Mouse (Mus musculus) embryonic facial prominence, embryonic 15.5 days (tissue): Measurements from ENCODE around the gene Plekhb2. TPM values are rescaled to one million over a fixed set of nuclear protein-coding genes. Genes with fewer than 3 reads are reported as not detected.

Source experiments
- ATAC-seq: fragments of 200-750 bp; cut with Nextera tagmentation; 2 replicates; pipeline ENCODE4 v1.8.0; 2017; ENCODE audit warnings: low read depth, moderate TSS enrichment; ENCODE audit not compliant: insufficient number of reproducible peaks, low FRiP score, low TSS enrichment
- H3K27ac ChIP-seq: fragments of 300-500 bp; sonication (generic); replicated peaks from 2 replicates; pipeline ENCODE4 v1.5.1; 2015; ENCODE audit warnings: mild to moderate bottlenecking, inconsistent platforms
- H3K27me3 ChIP-seq: fragments of 300-500 bp; sonication (generic); 2 replicates; pipeline ENCODE4 v1.6.1; 2015; ENCODE audit warnings: inconsistent platforms
- H3K36me3 ChIP-seq: fragments of 300-500 bp; sonication (generic); 2 replicates; pipeline ENCODE4 v1.6.1; 2015; ENCODE audit warnings: mild to moderate bottlenecking, inconsistent platforms
- H3K4me1 ChIP-seq: fragments of 300-500 bp; sonication (generic); 2 replicates; pipeline ENCODE4 v1.6.1; 2015; ENCODE audit warnings: inconsistent platforms
- H3K4me2 ChIP-seq: fragments of 300-500 bp; sonication (generic); replicated peaks from 2 replicates; pipeline ENCODE4 v1.6.1; 2015; ENCODE audit warnings: mild to moderate bottlenecking, inconsistent platforms
- H3K4me3 ChIP-seq: fragments of 300-500 bp; sonication (generic); replicated peaks from 2 replicates; pipeline ENCODE4 v1.5.1; 2015; ENCODE audit warnings: mild to moderate bottlenecking, inconsistent platforms
- H3K9ac ChIP-seq: fragments of 300-500 bp; sonication (generic); 2 replicates; pipeline ENCODE4 v1.6.1; 2015; ENCODE audit warnings: inconsistent platforms
- H3K9me3 ChIP-seq: fragments of 300-500 bp; sonication (generic); replicated peaks from 2 replicates; pipeline ENCODE4 v1.6.1; 2016; ENCODE audit warnings: inconsistent platforms
- WGBS: fragments of 180-500 bp; shearing (Covaris S2); methylation state at CpG from one replicate; pipeline ENCODE4 v1.1.7; 2015; 5-methylcytosine and 5-hydroxymethylcytosine counted together
- polyA plus RNA-seq: library from polyadenylated mRNA; unstranded; fragments of >200 nt; fragmentation: Nextera tagmentation; extraction: Ambion mirVana; gene quantifications from 2 replicates; pipeline ENCODE4 v1.2.1, GENCODE M21; 2015

Gene Plekhb2
- polyA plus RNA-seq, 1 experiment from 2014 or later, result 19.1 TPM

DNA sequence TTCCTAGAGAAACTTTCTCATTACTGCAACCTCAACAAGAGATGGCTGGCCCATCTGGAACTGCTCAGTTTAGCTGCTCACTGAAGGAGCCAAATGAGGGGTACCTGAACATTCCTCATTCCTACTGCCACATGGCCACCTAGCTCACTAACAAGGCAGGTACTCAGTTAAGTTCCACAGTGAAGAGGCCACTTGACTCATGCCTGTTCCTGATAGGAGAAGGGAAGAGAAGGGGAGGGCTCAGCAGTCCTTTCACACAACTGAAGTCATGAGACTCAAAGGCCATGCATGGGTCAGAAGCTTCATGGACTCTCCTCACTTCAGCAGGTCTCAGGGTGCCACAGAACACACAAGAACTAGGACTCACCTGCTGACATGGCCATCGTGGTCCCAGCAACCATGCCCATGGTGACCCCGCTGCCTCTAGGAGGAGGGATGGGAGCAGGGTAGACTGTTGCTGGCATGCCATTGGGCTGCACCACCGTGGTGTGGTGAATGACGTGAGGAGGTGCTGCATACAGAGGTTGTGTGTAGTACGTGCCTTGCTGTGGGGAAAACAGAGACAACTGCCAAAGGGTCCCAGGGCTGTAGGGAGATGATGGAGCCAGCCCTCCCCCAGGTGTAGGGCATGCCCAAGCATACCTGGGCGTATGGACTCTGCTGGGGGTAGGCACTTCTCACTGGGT lies 30.4 kb upstream of the Plekhb2 start:
- Histone ChIP-seq H3K4me1 (0 out of 2 replicates have a peak, but pooled peaks cover 2% of the 10 kb centered on the region), H3K4me3 (no peak overlapping the region), H3K27me3 (no peaks in the 10 kb centered on the region), H3K27ac (no peak overlapping the region), H3K4me2 (no peak overlapping the region), H3K9me3 (no peaks in the 10 kb centered on the region), H3K36me3 (peaks cover 89% of the 10 kb centered on the region), H3K9ac (no peak overlapping the region)
- WGBS, result 93% methylated on average over 6 of the region's 6 CpGs
- no peak for ATAC-seq

GRCm38 (mm10) chr1:34821411-34821810 lies 28.4 kb upstream of the Plekhb2 start:
- H3K4me1 ChIP-seq, result 0 out of 2 replicates have a peak, but pooled peaks cover 5% of the 10 kb centered on the region
- no peaks in the 10 kb centered on the region for H3K9me3 ChIP-seq
- no peaks in the 10 kb centered on the region for H3K27me3 ChIP-seq
- no peak overlapping the region for H3K4me2 ChIP-seq
- no peak for ATAC-seq
- no peak overlapping the region for H3K27ac ChIP-seq
- no peak overlapping the region for H3K4me3 ChIP-seq
- H3K36me3 ChIP-seq, result peaks cover 76% of the 10 kb centered on the region
- WGBS, result 91% methylated on average over 2 of the region's 2 CpGs
- H3K9ac ChIP-seq, result no peak overlapping the region

DNA sequence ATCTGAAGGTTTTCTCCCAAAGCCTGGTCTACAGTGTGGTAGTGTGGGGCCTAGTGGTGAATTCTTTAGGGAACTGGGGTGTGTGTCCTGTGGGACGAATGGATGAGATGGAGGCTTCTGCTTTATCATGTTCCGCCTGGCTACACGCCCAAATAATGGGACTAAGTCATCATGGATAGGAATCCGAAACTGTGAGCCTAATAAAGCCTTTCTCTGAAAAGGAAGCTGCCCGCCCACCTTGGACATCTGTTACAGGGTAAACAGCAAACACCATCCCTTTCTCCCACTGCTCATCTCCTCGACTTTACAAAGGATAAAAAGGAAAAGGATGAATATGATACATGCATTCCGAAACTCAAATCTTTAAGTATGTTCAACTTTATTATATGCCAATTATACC lies 27.8 kb upstream of the Plekhb2 start:
- no peak overlapping the region for H3K27ac ChIP-seq
- H3K4me1 ChIP-seq, result 0 out of 2 replicates have a peak, but pooled peaks cover 5% of the 10 kb centered on the region
- ATAC-seq, result no peak
- peaks cover 70% of the 10 kb centered on the region for H3K36me3 ChIP-seq
- H3K27me3 ChIP-seq, result no peaks in the 10 kb centered on the region
- H3K9ac ChIP-seq, result no peak overlapping the region
- 84% methylated on average over 7 of the region's 7 CpGs for WGBS
- H3K4me2 ChIP-seq, result no peak overlapping the region
- H3K9me3 ChIP-seq, result no peaks in the 10 kb centered on the region
- no peak overlapping the region for H3K4me3 ChIP-seq

DNA sequence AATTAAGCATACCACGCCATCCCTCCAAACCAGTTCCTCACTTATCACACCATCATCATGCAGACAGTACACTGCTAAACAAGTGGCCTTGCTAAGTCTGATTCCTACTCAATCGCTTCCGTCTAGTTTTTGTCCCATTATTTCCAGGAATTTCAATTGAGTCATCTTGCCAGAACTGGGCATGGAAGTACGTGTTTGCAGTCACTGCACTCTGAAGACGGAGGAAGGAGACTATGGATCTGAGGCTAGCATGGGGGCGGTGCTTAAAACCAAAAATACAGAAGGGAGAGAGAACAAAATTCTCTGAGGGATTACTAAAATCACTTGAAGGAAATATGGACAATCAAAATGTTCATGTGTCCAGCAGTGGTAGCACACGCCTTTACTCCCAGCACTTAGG lies 27.0 kb upstream of the Plekhb2 start:
- Histone ChIP-seq H3K27me3 (no peaks in the 10 kb centered on the region), H3K36me3 (peaks cover 66% of the 10 kb centered on the region), H3K9ac (no peak overlapping the region), H3K27ac (no peak overlapping the region), H3K4me1 (0 out of 2 replicates have a peak, but pooled peaks cover 5% of the 10 kb centered on the region), H3K4me2 (no peak overlapping the region), H3K9me3 (no peaks in the 10 kb centered on the region), H3K4me3 (no peak overlapping the region)
- 90% methylated on average over 7 of the region's 7 CpGs for WGBS
- no peak for ATAC-seq

DNA sequence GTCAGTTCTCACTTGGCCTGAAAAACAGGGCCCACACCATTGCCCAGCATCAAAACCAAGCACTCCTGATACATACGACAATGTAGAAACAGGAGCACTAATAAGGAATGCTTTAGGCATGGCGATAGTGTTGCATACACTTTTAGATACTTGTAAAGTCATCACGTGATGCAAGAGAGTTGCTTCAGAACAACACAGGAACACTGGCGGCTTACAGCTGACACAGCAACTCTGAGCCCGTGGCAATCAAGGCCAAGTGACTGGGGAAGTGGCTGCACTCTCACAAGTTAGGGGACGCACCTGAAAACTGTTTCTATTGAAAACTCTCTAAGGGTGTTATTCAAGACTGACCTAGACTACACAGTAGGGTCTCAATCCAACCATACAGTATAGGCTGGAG lies 26.4 kb upstream of the Plekhb2 start:
- no peaks in the 10 kb centered on the region for H3K27me3 ChIP-seq
- H3K4me3 ChIP-seq, result no peak overlapping the region
- ATAC-seq, result no peak
- 0 out of 2 replicates have a peak, but pooled peaks cover 5% of the 10 kb centered on the region for H3K4me1 ChIP-seq
- 91% methylated on average over 6 of the region's 6 CpGs for WGBS
- no peak overlapping the region for H3K4me2 ChIP-seq
- peaks cover 65% of the 10 kb centered on the region for H3K36me3 ChIP-seq
- H3K27ac ChIP-seq, result no peak overlapping the region
- no peaks in the 10 kb centered on the region for H3K9me3 ChIP-seq
- no peak overlapping the region for H3K9ac ChIP-seq

GRCm38 (mm10) chr1:34824208-34824607 lies 25.6 kb upstream of the Plekhb2 start:
- Histone ChIP-seq H3K9me3 (no peaks in the 10 kb centered on the region), H3K4me2 (no peak overlapping the region), H3K27ac (no peak overlapping the region), H3K4me3 (no peak overlapping the region), H3K9ac (no peak overlapping the region), H3K36me3 (peaks cover 65% of the 10 kb centered on the region), H3K4me1 (0 out of 2 replicates have a peak, but pooled peaks cover 5% of the 10 kb centered on the region), H3K27me3 (no peaks in the 10 kb centered on the region)
- 81% methylated on average over 8 of the region's 8 CpGs for WGBS
- no peak for ATAC-seq

GRCm38 (mm10) chr1:34825909-34826308 lies 23.9 kb upstream of the Plekhb2 start:
- 84% methylated on average over 9 of the region's 9 CpGs for WGBS
- Histone ChIP-seq H3K4me3 (no peak overlapping the region), H3K27ac (no peak overlapping the region)

DNA sequence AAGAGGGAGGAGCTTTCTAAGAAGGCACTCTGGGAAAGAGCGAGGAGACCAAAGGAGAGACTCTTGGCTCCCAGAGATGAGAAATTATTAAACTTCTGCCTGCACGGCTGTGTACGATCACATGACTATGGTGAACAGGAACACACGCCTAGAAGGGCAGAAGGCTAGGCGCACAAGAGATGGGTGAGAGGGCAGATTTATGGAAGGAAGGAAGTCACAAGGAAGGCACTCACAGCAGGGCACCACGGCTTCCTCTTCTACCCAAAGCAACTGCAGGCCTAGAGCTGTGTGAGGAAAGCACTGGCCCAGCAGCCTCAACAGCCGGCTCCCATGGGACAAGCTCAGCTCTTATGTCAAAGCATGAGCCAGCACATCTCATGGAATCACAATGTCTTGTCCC lies 21.9 kb upstream of the Plekhb2 start:
- WGBS, result 87% methylated on average over 7 of the region's 7 CpGs
- no peak for ATAC-seq
- Histone ChIP-seq H3K27me3 (no peaks in the 10 kb centered on the region), H3K4me1 (0 out of 2 replicates have a peak, but pooled peaks cover 15% of the 10 kb centered on the region), H3K4me3 (no peak overlapping the region), H3K9me3 (no peaks in the 10 kb centered on the region), H3K9ac (no peak overlapping the region), H3K4me2 (no peak overlapping the region), H3K27ac (no peak overlapping the region), H3K36me3 (peaks cover 34% of the 10 kb centered on the region)

More at GRCm38 (mm10) chr1:34825909-34826308, 23.9 kb upstream of the Plekhb2 start:
- no peak for ATAC-seq
- Histone ChIP-seq H3K27me3 (no peaks in the 10 kb centered on the region), H3K9ac (no peak overlapping the region), H3K4me2 (no peak overlapping the region), H3K9me3 (no peaks in the 10 kb centered on the region), H3K36me3 (peaks cover 51% of the 10 kb centered on the region), H3K4me1 (0 out of 2 replicates have a peak, but pooled peaks cover 12% of the 10 kb centered on the region)

GRCm38 (mm10) chr1:34828528-34829294 lies 21.1 kb upstream of the Plekhb2 start:
- 80% methylated on average over 5 of the region's 5 CpGs for WGBS
- ATAC-seq, result no peak
- no peak overlapping the region for H3K4me2 ChIP-seq
- no peak overlapping the region for H3K27ac ChIP-seq
- H3K4me3 ChIP-seq, result no peak overlapping the region
- H3K9me3 ChIP-seq, result no peaks in the 10 kb centered on the region
- H3K27me3 ChIP-seq, result no peaks in the 10 kb centered on the region
- H3K36me3 ChIP-seq, result peaks cover 31% of the 10 kb centered on the region
- H3K4me1 ChIP-seq, result 0 out of 2 replicates have a peak, but pooled peaks cover 15% of the 10 kb centered on the region
- H3K9ac ChIP-seq, result no peak overlapping the region

DNA sequence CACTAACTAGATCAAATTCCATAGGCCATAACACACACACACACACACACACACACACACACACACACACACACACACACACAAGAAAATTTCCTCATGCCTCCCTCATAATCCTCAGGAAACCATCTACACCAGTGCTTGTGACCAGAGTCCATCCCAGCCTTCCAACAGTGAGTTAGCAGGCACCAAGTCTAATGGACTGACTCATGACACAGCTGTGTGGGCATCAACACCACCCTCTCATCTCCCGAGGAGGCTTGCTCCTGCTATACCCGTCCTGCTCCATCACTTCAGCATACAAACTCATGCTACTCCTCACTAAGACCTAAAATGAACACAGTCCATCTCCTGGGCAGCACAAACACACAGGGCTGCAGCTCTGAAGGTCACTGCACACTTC lies 18.8 kb upstream of the Plekhb2 start:
- ATAC-seq, result no peak
- no peak overlapping the region for H3K27ac ChIP-seq

DNA sequence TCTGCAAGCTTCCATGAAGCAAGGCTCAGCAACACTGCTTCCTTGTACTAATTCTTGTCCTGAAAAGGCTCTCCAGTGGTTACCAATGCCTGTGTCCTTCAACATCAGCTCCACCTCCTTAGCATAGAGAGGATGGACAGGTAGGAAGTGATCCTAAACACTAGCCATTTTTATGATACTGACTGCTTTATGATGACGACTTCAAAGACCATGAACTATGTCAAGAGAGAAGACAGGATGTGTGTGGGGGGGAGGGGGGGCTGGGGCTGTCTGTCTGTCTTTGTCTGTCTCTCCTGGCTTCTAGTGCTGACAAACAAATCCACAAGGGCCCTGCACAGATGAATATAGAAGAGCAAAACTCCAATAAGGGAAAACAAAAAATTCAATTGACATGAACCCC lies 18.4 kb upstream of the Plekhb2 start:
- Histone ChIP-seq H3K9ac (no peak overlapping the region), H3K4me3 (no peak overlapping the region), H3K27ac (no peak overlapping the region), H3K27me3 (no peaks in the 10 kb centered on the region), H3K36me3 (peaks cover 35% of the 10 kb centered on the region), H3K4me1 (peaks cover 13% of the 10 kb centered on the region), H3K4me2 (no peak overlapping the region), H3K9me3 (no peaks in the 10 kb centered on the region)
- no peak for ATAC-seq
- WGBS, result 45% methylated on average over 1 of the region's 1 CpGs

More for the DNA sequence above, 18.8 kb upstream of the Plekhb2 start:
- WGBS, result 57% methylated on average over 2 of the region's 2 CpGs
- H3K4me2 ChIP-seq, result no peak overlapping the region
- no peaks in the 10 kb centered on the region for H3K27me3 ChIP-seq
- no peak overlapping the region for H3K9ac ChIP-seq
- no peaks in the 10 kb centered on the region for H3K9me3 ChIP-seq
- H3K4me1 ChIP-seq, result peaks cover 13% of the 10 kb centered on the region
- H3K4me3 ChIP-seq, result no peak overlapping the region
- peaks cover 31% of the 10 kb centered on the region for H3K36me3 ChIP-seq
